Mouse (Mus musculus) layer of hippocampus, adult 18-20 months (tissue): Measurements from ENCODE around the gene Zfp445. TPM values are rescaled to one million over a fixed set of nuclear protein-coding genes. Genes with fewer than 3 reads are reported as not detected.
"Not testable (repeated sequence)": the region's sequence is repeated elsewhere in the genome, so short reads cannot be mapped to it uniquely, and the experiment has no call there.

ENCODE experiments used
- DNase-seq, 2 experiments: peaks; one replicate each; pipeline ENCODE4 v3.0.0; 2022; ENCODE audit warnings: low spot score in 2 of 2
- long read RNA-seq: library from polyadenylated mRNA; stranded (forward); transcript quantifications from one replicate; pipeline ENCODE4 v2.0.0, GENCODE M21; 2021
- total RNA-seq, 2 experiments: library from RNA; stranded (reverse); gene quantifications; 2 replicates each; pipeline ENCODE4 v1.2.3; 2021

Zfp445 gene
- total RNA-seq = 100 to 1,000 TPM; 152 to 156 TPM
- long read RNA-seq, full-length matches to known transcripts = 4 of 66 reads
- long read RNA-seq, partial matches to known transcripts = 1 of 66 reads
- long read RNA-seq, other reads (novel, unspliced or antisense) = 61 of 66 reads

- DNase-seq = peak; percentile 63 to 85
Observed at GRCm38 (mm10) chr9:122865697-122866166, at the start of gene Zfp445. TSS of gene Zfp445 (minus strand) at chr9:122866006.

DNA sequence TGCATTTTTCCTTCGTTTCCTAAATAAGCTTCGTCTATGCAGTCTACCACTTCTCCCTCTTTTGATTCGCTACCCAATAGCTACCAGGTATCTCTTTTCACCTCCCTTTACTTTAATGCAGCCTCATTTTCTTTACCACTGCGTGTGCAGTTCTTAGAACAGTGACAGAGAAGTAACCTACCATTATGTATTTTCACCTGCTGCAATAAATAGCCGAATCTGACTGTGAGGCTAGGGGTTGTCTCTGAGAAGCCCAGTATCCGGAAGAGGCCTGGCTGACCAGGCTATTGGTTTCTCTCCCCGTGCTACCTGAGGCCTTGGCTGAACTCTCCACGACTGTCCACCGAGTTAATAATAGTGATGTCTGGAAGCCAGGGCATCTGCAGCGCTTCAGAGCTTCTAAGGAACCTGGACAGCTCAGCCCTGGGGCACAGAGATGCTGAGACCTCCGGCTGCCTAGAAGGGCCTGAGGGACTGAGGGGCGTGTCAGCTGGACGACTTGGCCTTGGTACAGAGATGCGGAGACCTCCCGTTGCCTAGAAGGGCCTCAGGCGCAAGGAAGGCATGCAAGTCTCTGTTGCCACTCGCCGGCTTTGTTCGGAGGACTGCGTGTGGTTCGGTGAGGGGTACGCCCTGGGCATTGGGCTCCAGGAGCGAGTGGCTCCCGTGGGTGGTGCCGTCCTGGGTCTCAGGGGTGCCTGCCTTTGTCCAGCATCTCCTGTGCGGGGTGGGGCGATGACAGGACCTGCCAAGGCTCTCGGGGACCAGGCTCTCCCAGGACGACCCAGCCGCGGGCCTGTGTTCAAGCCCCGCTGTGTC, 37.1 kb upstream of the Zfp445 start:
- DNase-seq = peak; percentile 8 to 13

- no peak for DNase-seq
Observed at GRCm38 (mm10) chr9:122901047-122901446, 35.2 kb upstream of the Zfp445 start.

DNA sequence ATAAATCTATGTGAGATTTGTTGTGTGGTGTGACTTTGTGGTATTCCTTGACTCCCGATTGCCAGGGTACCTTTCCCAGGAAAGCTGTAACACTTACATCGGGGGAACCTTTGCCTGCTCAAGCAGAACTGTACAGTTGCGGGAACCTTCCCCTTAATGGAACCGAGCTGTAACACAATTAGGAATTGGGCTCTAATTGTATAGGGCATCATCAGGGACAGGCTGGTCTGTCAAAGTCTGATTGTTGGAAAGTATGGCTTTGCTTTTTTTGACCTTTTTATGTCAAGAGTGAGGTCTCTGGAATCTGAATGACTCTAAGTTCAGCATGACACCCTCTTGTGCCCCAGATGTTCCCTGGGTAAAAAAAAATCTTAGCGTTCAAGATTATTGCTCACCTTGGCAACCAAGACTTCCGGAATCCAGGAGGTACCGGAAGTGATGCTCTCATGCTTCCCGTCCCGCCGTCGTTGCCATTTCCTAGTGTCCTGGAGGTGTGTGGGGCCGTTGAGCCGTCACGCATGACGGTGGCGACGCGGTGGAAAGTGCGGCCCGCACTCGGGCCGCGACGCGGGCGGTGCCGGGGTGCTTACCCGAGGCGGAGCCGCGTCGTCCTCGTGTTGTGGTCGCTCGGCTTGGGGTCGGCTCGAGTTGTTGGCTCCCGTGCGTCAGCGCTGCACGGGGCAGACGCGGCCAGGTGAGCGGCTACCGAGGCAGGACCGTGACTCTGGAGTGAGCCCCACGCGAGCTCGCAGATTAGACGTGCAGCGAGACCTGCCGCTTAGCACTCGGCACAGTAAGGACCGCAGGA, 20.8 kb upstream of the Zfp445 start:
- peak; percentile 31 to 67 for DNase-seq

GRCm38 (mm10) chr9:122885385-122885784, 19.6 kb upstream of the Zfp445 start, which contains the start of gene Zkscan7:
TSS of gene Zkscan7 (plus strand) at chr9:122885685.
- no peak for DNase-seq

GRCm38 (mm10) chr9:122875145-122875544, 9.3 kb upstream of the Zfp445 start:
- no peak for DNase-seq

DNA sequence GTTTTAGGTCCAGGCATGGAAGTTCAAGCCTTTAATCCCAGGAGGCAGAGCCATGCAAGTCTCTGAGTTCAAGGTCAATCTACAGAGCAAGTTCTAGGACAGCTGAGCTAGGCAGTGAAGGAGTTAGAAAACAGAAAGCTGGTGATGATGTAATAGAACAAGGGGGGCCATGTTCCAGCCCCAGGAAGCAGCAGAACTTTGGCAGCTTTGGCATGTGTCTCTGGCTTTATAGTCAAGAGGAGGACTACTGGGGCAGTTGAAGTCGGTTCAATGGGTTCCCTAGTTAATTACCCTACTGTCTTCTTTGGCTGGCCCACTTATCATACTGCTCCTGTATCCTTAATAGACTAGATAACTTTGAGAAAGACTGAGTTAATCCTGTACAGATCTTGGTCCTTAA, 8.8 kb upstream of the Zfp445 start:
- no peak for DNase-seq

- no peak for DNase-seq
Observed at GRCm38 (mm10) chr9:122872595-122872994, 6.8 kb upstream of the Zfp445 start.

GRCm38 (mm10) chr9:122866192-122866591, 386 bp upstream of the Zfp445 start:
- DNase-seq = no peak

- DNase-seq = no peak
Observed at GRCm38 (mm10) chr9:122864848-122865247, 958 bp downstream of the Zfp445 start.

- no peak for DNase-seq
Observed at GRCm38 (mm10) chr9:122863731-122864130, 2.1 kb downstream of the Zfp445 start.

DNA sequence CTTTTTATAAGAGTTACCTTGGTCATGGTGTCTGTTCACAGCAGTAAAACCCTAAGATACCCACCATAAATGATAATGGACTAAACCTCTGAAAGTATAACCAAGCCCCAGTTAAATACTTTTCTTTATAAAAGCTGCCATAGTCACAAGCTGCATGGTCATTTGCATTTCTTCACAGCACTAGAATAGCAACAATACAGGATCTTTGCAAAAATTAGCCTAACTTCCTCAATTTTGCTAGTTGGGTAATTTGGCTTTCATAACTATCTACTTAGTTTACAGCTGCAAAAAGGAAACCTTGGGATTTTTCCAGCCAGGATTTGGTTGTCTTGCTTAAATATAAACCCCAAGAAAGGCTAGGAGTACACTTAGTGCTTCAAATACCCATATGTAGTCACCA, 5.1 kb downstream of the Zfp445 start:
- no peak for DNase-seq

GRCm38 (mm10) chr9:122856716-122857115, 9.1 kb downstream of the Zfp445 start:
- no peak for DNase-seq

GRCm38 (mm10) chr9:122855617-122856016, 10.2 kb downstream of the Zfp445 start:
- DNase-seq = no peak

DNA sequence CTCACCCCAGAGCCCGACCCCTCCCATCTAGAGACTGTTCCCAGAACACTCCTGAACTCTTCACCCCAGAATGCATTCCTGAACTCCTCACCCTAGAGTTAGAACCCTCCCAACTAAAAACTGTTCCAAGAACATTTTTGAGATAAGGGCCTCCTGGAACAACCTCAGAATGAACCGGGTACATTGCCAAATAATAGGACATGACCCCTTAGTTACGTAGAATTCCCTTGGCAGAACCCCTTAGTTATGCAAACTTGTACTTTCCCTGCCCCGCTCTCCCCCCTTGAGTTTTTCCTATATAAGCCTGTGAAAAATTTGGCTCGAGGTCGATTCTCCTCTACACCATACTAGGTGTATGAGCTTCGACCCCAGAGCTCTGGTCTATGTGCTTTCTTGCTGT, 10.7 kb downstream of the Zfp445 start:
- not testable (repeated sequence) for DNase-seq

DNA sequence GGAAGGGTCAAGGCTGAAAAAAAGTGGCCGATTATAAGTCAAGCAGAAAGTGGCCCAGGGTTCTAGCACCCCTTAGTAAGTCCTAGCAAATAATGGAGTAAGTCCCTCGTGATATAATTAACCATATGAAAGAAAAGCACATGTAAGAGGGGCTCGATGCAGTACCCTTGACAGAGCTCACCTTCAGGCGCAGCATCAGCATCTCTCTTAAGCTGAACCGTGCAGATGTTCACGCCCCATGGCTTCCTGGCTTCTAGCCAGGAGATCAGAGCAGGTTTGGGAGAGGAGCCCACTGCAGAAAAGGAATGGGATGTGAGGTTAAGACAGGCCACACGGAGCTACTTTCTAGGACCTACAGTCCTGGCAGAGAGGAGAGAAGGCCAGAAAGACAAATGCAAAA, 11.3 kb downstream of the Zfp445 start:
- DNase-seq = no peak

- DNase-seq = not testable (repeated sequence)
Observed at GRCm38 (mm10) chr9:122847811-122848311, 17.9 kb downstream of the Zfp445 start.

GRCm38 (mm10) chr9:122846156-122846555, 19.6 kb downstream of the Zfp445 start:
- DNase-seq = peak; percentile 50 to 83

DNA sequence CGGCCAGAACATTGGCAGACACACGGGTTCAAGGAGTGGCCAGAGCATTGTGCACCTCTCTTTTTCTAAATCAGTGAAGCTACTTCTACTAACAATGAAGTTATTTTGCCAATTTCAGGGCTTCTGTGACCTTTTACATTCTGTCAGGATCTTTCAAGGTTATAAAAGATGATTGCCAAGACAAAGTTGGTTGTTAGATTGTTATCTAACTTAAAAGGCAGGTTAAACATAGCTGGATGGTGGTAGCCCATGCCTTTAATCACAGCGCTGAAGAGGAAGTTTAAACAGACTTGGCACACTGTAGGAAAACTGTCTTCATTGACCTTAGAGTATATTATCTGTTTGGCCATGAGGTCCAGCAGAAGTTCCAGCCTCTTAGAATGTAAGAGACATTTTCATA, 20.2 kb downstream of the Zfp445 start:
- DNase-seq = no peak

GRCm38 (mm10) chr9:122843760-122844159, 22.0 kb downstream of the Zfp445 start, which contains the start of gene Gm35549:
TSS of gene Gm35549 (minus strand) at chr9:122844035.
- DNase-seq = no peak

GRCm38 (mm10) chr9:122837680-122838079, 28.1 kb downstream of the Zfp445 start:
- no peak for DNase-seq
